Mouse (Mus musculus) liver, embryonic 14.5 days (tissue): ENCODE results near the gene Apobec2. TPM values are rescaled to one million over a fixed set of nuclear protein-coding genes. Genes with fewer than 3 reads are reported as not detected.

ENCODE experiments used
- ATAC-seq: fragments of 200-750 bp; cut with Nextera tagmentation; 2 replicates; pipeline ENCODE4 v1.8.0; 2017; ENCODE audit warnings: moderate number of reproducible peaks, mild to moderate bottlenecking, moderate library complexity; ENCODE audit not compliant: insufficient read depth
- DNase-seq, 3 experiments: peaks; one replicate each; pipeline ENCODE4 v3.0.0-alpha.2; 2012 to 2013; ENCODE audit warnings: low read depth in 3 of 3, low spot score in 3 of 3
- H3K27ac ChIP-seq: fragments of 300-500 bp; sonication (generic); 2 replicates; pipeline ENCODE4 v1.5.1; 2014; ENCODE audit warnings: moderate library complexity, mild to moderate bottlenecking, control low read depth, inconsistent platforms
- H3K27me3 ChIP-seq: fragments of 300-500 bp; sonication (generic); 2 replicates; pipeline ENCODE4 v1.6.1; 2014; ENCODE audit warnings: mild to moderate bottlenecking, low read length, moderate library complexity; ENCODE audit not compliant: control insufficient read depth, insufficient read depth
- H3K36me3 ChIP-seq: fragments of 300-500 bp; sonication (generic); replicated peaks from 2 replicates; pipeline ENCODE4 v1.6.1; 2014; ENCODE audit warnings: low read depth; ENCODE audit not compliant: control insufficient read depth, insufficient read depth
- H3K4me1 ChIP-seq, 2 experiments: fragments of 200-500 bp in 1 of 2; fragments of 300-500 bp in 1 of 2; sonication (generic) in 1 of 2; replicated peaks; 2 replicates each; pipeline ENCODE4 v1.6.1; 2012 to 2014; ENCODE audit warnings: antibody characterized with exemption in 1 of 2, inconsistent platforms in 1 of 2, low read length in 1 of 2; ENCODE audit not compliant: control insufficient read depth in 2 of 2, insufficient read depth in 2 of 2
- H3K4me2 ChIP-seq: fragments of 300-500 bp; sonication (generic); 2 replicates; pipeline ENCODE4 v1.6.1; 2014; ENCODE audit warnings: low read depth, mild to moderate bottlenecking, control low read depth, moderate library complexity
- H3K4me3 ChIP-seq, 2 experiments: fragments of 200-500 bp in 1 of 2; fragments of 300-500 bp in 1 of 2; sonication (generic) in 1 of 2; 2 replicates each; pipeline ENCODE4 v1.5.1; 2012 to 2014; ENCODE audit warnings: low read depth in 2 of 2, low read length in 2 of 2, mild to moderate bottlenecking in 2 of 2, control low read depth in 1 of 2, inconsistent platforms in 1 of 2, moderate library complexity in 1 of 2; ENCODE audit not compliant: insufficient read depth in 1 of 2
- H3K9ac ChIP-seq: fragments of 300-500 bp; sonication (generic); replicated peaks from 2 replicates; pipeline ENCODE4 v1.6.1; 2014; ENCODE audit warnings: mild to moderate bottlenecking, control low read depth, moderate library complexity
- H3K9me3 ChIP-seq: fragments of 300-500 bp; sonication (generic); 2 replicates; pipeline ENCODE4 v1.6.1; 2016; ENCODE audit warnings: low read length, mixed read lengths; ENCODE audit not compliant: control insufficient read depth
- CTCF ChIP-seq: IDR thresholded peaks from 2 replicates; pipeline ENCODE4 v1.5.1; 2016; ENCODE audit warnings: antibody characterized with exemption, low read depth, control low read depth
- EP300 ChIP-seq: IDR thresholded peaks from 2 replicates; pipeline ENCODE4 v1.6.1; 2016; ENCODE audit warnings: antibody characterized with exemption, low read depth
- WGBS: fragments of 180-500 bp; shearing (Covaris S2); extraction: QIAGEN DNeasy Blood & Tissue Kit; methylation state at CpG from one replicate; pipeline ENCODE4 v1.1.7; 2014; ENCODE audit not compliant: insufficient replicate concordance; 5-methylcytosine and 5-hydroxymethylcytosine counted together
- polyA plus RNA-seq, 2 experiments: library from polyadenylated mRNA; depleted of rRNA in 1 of 2; stranded (reverse) in 1 of 2; unstranded in 1 of 2; fragments of >200 nt; fragmentation: Nextera tagmentation in 1 of 2; extraction: Ambion mirVana in 1 of 2; gene quantifications; 2 replicates each; pipeline versions ENCODE4 v1.2.1 to v1.2.3; 2012 to 2014

Gene Apobec2
- polyA plus RNA-seq, 2 experiments: 0.27 to 0.36 TPM

DNA sequence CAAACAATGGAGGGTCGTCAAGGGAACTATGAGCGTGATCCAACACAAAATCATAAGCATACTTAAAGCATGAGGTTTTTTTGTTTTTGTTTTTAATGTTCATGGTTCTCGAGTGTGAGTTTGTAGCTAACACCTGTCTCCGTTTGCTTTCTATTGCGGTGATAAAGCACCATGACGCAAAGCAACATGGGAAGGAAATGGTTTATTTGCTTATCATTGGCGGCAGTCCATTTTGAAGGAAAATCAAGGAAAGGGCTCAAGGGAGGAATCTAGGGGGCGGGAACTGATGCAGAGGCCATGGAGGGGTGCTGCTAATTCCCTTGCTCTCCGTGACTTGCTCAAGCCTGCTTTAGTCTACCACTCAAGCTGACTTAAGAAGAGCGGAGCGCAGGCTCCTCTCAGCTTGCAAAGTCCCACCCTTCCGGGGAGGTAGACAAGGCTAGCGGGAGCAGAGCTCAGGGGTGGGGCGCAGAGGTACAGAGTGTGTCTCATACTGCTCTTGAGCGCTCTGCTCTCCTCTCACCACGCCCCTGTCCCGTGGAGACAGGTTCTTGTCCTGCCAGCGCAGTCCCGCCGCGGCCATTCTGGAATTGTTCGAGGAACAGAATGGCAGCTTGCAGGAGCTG is 34.2 kb upstream of the Apobec2 start:
- H3K27me3 ChIP-seq: peaks cover 2% of the 10 kb centered on the region; the same call in 1 of the 2 replicates
- H3K9ac ChIP-seq: peak overlapping the region; percentile 43
- DNase-seq: peak in 1 of 3 experiments; percentile 69
- H3K36me3 ChIP-seq: no peaks in the 10 kb centered on the region
- ATAC-seq: peak; percentile 94
- peak overlapping the region; percentile 51 to 52 for H3K4me3 ChIP-seq
- H3K4me1 ChIP-seq: peaks cover 3 to 7% of the 10 kb centered on the region in 2 experiments; a peak in 3 of 4 replicates
- H3K4me2 ChIP-seq: peak overlapping the region; percentile 76
- no peaks in the 10 kb centered on the region for H3K9me3 ChIP-seq
- 21% methylated on average over 22 of the region's 22 CpGs for WGBS
- peak overlapping the region; percentile 36 for H3K27ac ChIP-seq
- TF ChIP-seq EP300 (no peak), CTCF (no peak)

DNA sequence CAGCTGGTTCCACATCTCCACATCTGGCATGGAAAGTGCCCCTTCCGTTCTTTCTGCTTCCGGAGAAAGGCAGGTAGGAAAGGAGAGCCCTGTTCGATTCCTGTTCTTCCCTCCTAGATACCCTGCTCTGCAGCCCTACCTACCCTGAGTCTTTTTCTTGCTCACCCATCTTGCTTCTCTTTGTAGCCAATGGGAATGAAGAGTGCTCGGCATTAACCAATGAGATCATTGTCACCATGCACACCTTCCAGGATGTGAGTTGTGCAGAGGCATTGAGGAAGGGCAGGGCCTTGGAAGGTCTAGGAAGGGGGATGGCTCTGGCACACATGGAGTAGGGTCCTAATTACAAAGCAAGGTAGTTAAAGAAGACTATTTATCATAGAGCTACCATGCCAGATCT is 30.7 kb upstream of the Apobec2 start:
- DNase-seq (no peak), ATAC-seq (no peak)
- H3K9me3 ChIP-seq: no peaks in the 10 kb centered on the region
- peaks cover 2% of the 10 kb centered on the region; the same call in 1 of the 2 replicates for H3K27me3 ChIP-seq
- H3K36me3 ChIP-seq: no peaks in the 10 kb centered on the region
- no peak overlapping the region for H3K9ac ChIP-seq
- H3K4me2 ChIP-seq: no peak overlapping the region
- H3K4me3 ChIP-seq: no peak overlapping the region
- H3K27ac ChIP-seq: no peak overlapping the region
- 81% methylated on average over 4 of the region's 4 CpGs for WGBS
- H3K4me1 ChIP-seq: peaks cover 3 to 7% of the 10 kb centered on the region in 2 experiments; a peak in 3 of 4 replicates
- no peak for TF ChIP-seq EP300
- no peak for TF ChIP-seq CTCF

DNA sequence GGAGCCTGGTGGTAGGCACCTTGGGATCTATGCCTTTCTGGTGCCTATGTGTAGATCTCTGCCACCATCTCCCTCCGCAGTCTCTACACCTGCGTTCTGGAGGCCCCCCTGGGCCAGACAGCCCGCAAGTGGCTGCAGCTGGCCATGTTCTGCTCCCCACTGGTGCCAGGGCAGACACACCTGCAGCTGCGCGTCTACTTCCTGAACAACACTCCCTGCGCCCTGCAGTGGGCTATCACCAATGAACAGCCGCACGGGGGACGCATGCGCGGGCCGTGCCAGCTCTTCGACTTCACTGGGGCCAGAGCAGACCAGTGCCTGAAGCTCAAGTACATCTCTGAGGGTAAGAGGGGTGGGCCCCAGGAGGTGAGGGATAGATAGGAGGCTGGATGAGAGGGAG is 29.4 kb upstream of the Apobec2 start:
- peaks cover 2% of the 10 kb centered on the region; the same call in 1 of the 2 replicates for H3K27me3 ChIP-seq
- peaks cover 7% of the 10 kb centered on the region in 2 experiments; a peak in 3 of 4 replicates for H3K4me1 ChIP-seq
- no peaks in the 10 kb centered on the region for H3K36me3 ChIP-seq
- no peak for TF ChIP-seq CTCF
- no peak for TF ChIP-seq EP300
- 78% methylated on average over 13 of the region's 13 CpGs for WGBS
- ATAC-seq (no peak), DNase-seq (no peak)
- no peak overlapping the region for H3K9ac ChIP-seq
- H3K4me3 ChIP-seq: no peak overlapping the region
- no peaks in the 10 kb centered on the region for H3K9me3 ChIP-seq
- H3K4me2 ChIP-seq: no peak overlapping the region
- H3K27ac ChIP-seq: no peak overlapping the region

DNA sequence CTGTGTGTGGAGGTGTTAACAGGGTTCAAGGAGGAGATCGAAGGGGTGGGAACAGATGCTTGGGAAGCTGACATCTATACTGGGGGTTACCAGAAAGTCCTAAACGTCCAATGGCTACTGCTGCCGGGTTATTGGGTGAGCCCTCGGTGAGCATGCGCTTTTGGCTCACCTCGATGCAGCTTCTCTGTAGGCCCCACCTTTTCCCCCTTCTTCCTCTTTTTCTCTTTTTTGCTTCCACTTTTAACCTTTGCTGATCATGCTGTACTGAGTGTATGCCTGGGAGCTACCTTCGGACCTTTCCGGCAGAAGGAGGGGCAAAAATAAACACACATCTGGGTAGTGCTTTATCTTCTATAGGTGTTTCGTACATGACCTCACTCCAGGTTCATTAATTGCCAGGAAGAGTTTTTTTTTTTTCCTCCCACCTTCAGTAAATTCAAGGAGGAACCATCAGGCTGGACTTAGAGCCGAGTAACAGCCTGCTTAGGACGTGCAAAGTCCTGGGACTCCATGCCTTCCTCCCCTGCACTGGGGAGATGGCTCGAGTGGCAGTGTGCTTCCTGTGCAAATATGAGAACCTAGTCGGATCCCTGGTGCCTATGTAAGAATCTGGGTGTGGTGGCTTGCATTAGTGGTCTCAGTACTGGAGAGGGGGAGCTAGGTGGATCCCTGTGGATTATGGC is 25.4 kb upstream of the Apobec2 start:
- no peak overlapping the region for H3K4me3 ChIP-seq
- WGBS: 36% methylated on average over 13 of the region's 13 CpGs
- no peaks in the 10 kb centered on the region for H3K27me3 ChIP-seq
- H3K9me3 ChIP-seq: no peaks in the 10 kb centered on the region
- no peaks in the 10 kb centered on the region for H3K36me3 ChIP-seq
- ATAC-seq (no peak), DNase-seq (no peak)
- no peak overlapping the region for H3K27ac ChIP-seq
- TF ChIP-seq CTCF (no peak), EP300 (no peak)
- H3K4me2 ChIP-seq: 0 out of 2 replicates have a peak overlapping the region, but pooled peaks have one; percentile 20
- H3K9ac ChIP-seq: no peak overlapping the region
- H3K4me1 ChIP-seq: peaks cover 15 to 33% of the 10 kb centered on the region in 2 experiments

DNA sequence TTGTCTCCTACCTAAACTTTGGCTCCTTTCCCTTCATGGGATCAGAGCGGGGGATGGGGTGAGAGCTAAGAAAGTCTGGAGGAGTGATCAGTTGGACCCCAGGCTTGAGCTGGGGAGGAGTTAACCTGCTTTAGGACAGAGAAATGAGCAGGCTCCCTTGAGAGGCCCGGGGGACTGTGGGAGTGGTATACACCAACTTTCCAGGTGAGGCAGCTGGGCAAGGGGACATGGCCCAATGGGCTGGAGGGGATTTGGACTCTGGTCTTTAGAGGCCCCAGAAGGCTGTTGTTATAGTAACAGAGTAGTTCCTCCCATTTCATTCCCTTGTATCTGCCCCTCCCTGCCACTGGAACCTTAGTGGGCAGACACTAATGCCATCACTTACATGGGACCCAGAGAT is 23.2 kb upstream of the Apobec2 start:
- no peak overlapping the region for H3K27ac ChIP-seq
- no peak for TF ChIP-seq EP300
- TF ChIP-seq CTCF: no peak
- H3K4me3 ChIP-seq: peak overlapping the region in 1 of 2 experiments; percentile 44; a peak in 1 of 4 replicates
- H3K9ac ChIP-seq: no peak overlapping the region
- no peak for ATAC-seq
- 71% methylated on average over 2 of the region's 2 CpGs for WGBS
- H3K9me3 ChIP-seq: no peaks in the 10 kb centered on the region
- no peaks in the 10 kb centered on the region for H3K27me3 ChIP-seq
- peaks cover 28 to 46% of the 10 kb centered on the region in 2 experiments for H3K4me1 ChIP-seq
- DNase-seq: no peak
- no peaks in the 10 kb centered on the region for H3K36me3 ChIP-seq
- peak overlapping the region; percentile 55; the same call in 1 of the 2 replicates for H3K4me2 ChIP-seq
